Mouse (Mus musculus) erythroblast, embryonic 14.5 days (primary cell): ENCODE results near the gene Pex14.

Source experiments
- GATA1 ChIP-seq: IDR thresholded peaks from 2 replicates; pipeline ENCODE4 v1.6.1; 2012; ENCODE audit warnings: low read length, inconsistent platforms, mixed read lengths
- TAL1 ChIP-seq: IDR thresholded peaks from 3 replicates; pipeline ENCODE4 v1.6.1; 2012; ENCODE audit warnings: low read length, inconsistent platforms, mixed read lengths

GRCm38 (mm10) chr4:148955131-148955813, 144.4 kb downstream of the Pex14 start:
- TF ChIP-seq TAL1 = no peak
- TF ChIP-seq GATA1 = no peak
